ENCODE assay signal across 28 mouse cellular contexts in the genomic region with DNA sequence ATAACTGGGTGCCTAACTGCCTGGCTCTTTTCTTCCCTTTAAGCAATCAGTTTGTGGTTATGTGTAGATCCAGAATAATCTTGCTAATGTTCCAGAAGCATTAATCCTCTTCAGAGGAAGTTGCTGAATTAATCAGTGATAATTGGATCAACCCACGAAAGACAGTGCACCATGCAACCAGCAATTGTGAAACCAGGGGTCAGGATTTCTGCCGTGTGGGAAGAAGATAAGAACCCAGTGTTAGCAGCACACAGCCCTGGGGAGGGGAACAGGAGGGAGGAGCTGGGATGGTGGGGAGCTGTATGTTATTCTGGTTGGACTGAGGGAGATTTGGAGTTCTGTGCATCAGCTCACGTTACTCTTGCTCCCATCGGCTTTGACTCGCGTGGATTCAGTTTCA.
DNase-seq lines count a peak whose midpoint lies in the region; ATAC-seq and TF ChIP-seq lines count a peak whose summit lies in the region.
"Had no signal": no experiment of that assay in that cellular context is flagged by ENCODE, and none has a peak within 500 bp of the region (broad histone marks: within the 10 kb centered on the region; RNA-seq: fewer than 3 reads in every experiment).

No protein-coding gene starts in this region.

- TF ChIP-seq EP300 in MEL (IDR thresholded peaks at IDR 0.05; ENCODE audit: low read depth in 1 of 2, low read length in 2 of 2), result no peak

- no peak overlapping the region for H3K27ac ChIP-seq in midbrain, embryonic 13.5 days
- H3K27ac ChIP-seq in midbrain, embryonic 14.5 days (replicated peaks; ENCODE audit: low read depth, low read length), result no peak overlapping the region
- no peak overlapping the region for H3K27ac ChIP-seq in MEL (ENCODE audit: control insufficient read depth, low read depth, low read length)
- H3K27ac ChIP-seq: embryonic facial prominence, embryonic 13.5 days; gastrocnemius, adult 2 months; heart, adult 2 months; heart, embryonic 10.5 days; heart, embryonic 13.5 days; hindbrain, embryonic 12.5 days; hindbrain, embryonic 15.5 days; intestine, embryonic 15.5 days had no signal

- TF ChIP-seq POLR2A in MEL (IDR thresholded peaks at IDR 0.05; ENCODE audit: control insufficient read depth in 1 of 2, insufficient read depth in 1 of 2, low read depth in 1 of 2, low read length in 2 of 2, poor library complexity in 1 of 2), result no peak

- H3K4me2 ChIP-seq in midbrain, embryonic 13.5 days (replicated peaks), result no peak overlapping the region
- no peak overlapping the region for H3K4me2 ChIP-seq in midbrain, embryonic 14.5 days (ENCODE audit: low read length)
- H3K4me2 ChIP-seq: embryonic facial prominence, embryonic 13.5 days; heart, embryonic 13.5 days; hindbrain, embryonic 12.5 days; hindbrain, embryonic 15.5 days; intestine, embryonic 15.5 days had no signal

- DNase-seq in midbrain, embryonic 14.5 days, result no peak
- DNase-seq in MEL (ENCODE audit: low read depth, low spot score), result peak; percentile 6
- DNase-seq in fat pad, adult 2 months (ENCODE audit: extremely low read depth, low read depth, low spot score), result peak; percentile 31
- no peak for DNase-seq in lung, postnatal 14 days
- no peak for DNase-seq in embryo, embryonic 9.5 days (ENCODE audit: extremely low spot score)
- no peak for DNase-seq in B cell, adult 2 months
- DNase-seq: adrenal gland, adult 8-10 months; adrenal gland, postnatal 25 days; cerebellum, adult 11-12 months; cerebellum, adult 8-10 months; cerebellum, postnatal 10 days; cerebellum, postnatal 36 days; forebrain, postnatal 0 days; gastrocnemius, adult 2 months; gastrocnemius, postnatal 14 days; heart, adult 2 months had no signal

- ATAC-seq in midbrain, embryonic 13.5 days, result 0 out of 2 replicates have a peak, but pooled peaks have one; percentile 40
- ATAC-seq in midbrain, embryonic 14.5 days (ENCODE audit: low FRiP score, low TSS enrichment), result no peak
- peak; percentile 30; the same call in 1 of the 2 replicates for ATAC-seq in megakaryocyte progenitor cell, adult 5-6 weeks (replicated peaks; ENCODE audit: poor library complexity)
- ATAC-seq: activated CD4-positive, CD25-positive, alpha-beta regulatory T cell, adult 4 months; forebrain, embryonic 14.5 days; forebrain, postnatal 0 days; intestine, embryonic 15.5 days had no signal

- H3K4me1 ChIP-seq in midbrain, embryonic 13.5 days (replicated peaks), result no peaks in the 10 kb centered on the region
- no peaks in the 10 kb centered on the region for H3K4me1 ChIP-seq in midbrain, embryonic 14.5 days (ENCODE audit: control insufficient read depth, insufficient read depth, low read length)
- H3K4me1 ChIP-seq in MEL (ENCODE audit: control insufficient read depth in 1 of 2, insufficient read depth in 2 of 2, low read length in 2 of 2), result no peaks in the 10 kb centered on the region
- H3K4me1 ChIP-seq: heart, embryonic 10.5 days; hindbrain, embryonic 12.5 days; hindbrain, embryonic 15.5 days; intestine, embryonic 15.5 days had no signal

- no peak overlapping the region for H3K9ac ChIP-seq in midbrain, embryonic 13.5 days (replicated peaks)
- no peak overlapping the region for H3K9ac ChIP-seq in midbrain, embryonic 14.5 days (replicated peaks; ENCODE audit: low read length)
- H3K9ac ChIP-seq in MEL (ENCODE audit: control insufficient read depth, low read depth, low read length, poor library complexity, severe bottlenecking), result no peak overlapping the region
- H3K9ac ChIP-seq: embryonic facial prominence, embryonic 13.5 days; forebrain, postnatal 0 days; heart, embryonic 13.5 days; hindbrain, embryonic 12.5 days; hindbrain, embryonic 15.5 days; intestine, embryonic 15.5 days had no signal

- no peaks in the 10 kb centered on the region for H3K79me2 ChIP-seq in MEL (ENCODE audit: control insufficient read depth, insufficient read depth, low read length, poor library complexity)

- H3K4me3 ChIP-seq in midbrain, embryonic 13.5 days (replicated peaks), result no peak overlapping the region
- H3K4me3 ChIP-seq in midbrain, embryonic 14.5 days (replicated peaks; ENCODE audit: low read depth, low read length), result no peak overlapping the region
- H3K4me3 ChIP-seq in MEL (ENCODE audit: control insufficient read depth in 1 of 2, insufficient read depth in 1 of 2, low read depth in 2 of 2, low read length in 2 of 2), result no peak overlapping the region
- H3K4me3 ChIP-seq: embryonic facial prominence, embryonic 13.5 days; gastrocnemius, adult 2 months; heart, adult 2 months; heart, embryonic 10.5 days; heart, embryonic 13.5 days; hindbrain, embryonic 12.5 days; hindbrain, embryonic 15.5 days; intestine, embryonic 15.5 days had no signal

- TF ChIP-seq CTCF in MEL (IDR thresholded peaks at IDR 0.05 in 2 of 3, conservative IDR thresholded peaks at IDR 0.05 in 1 of 3; ENCODE audit: control insufficient read depth in 1 of 3, insufficient read depth in 1 of 3, low read depth in 2 of 3, low read length in 3 of 3, poor library complexity in 1 of 3, severe bottlenecking in 1 of 3), result no peak

- no peaks in the 10 kb centered on the region for H3K9me3 ChIP-seq in midbrain, embryonic 13.5 days
- no peaks in the 10 kb centered on the region for H3K9me3 ChIP-seq in midbrain, embryonic 14.5 days (ENCODE audit: control insufficient read depth, low read length)
- no peaks in the 10 kb centered on the region for H3K9me3 ChIP-seq in MEL (replicated peaks; ENCODE audit: insufficient read depth, low read length)
- H3K9me3 ChIP-seq: embryonic facial prominence, embryonic 13.5 days; G1E; heart, embryonic 10.5 days; heart, embryonic 13.5 days; hindbrain, embryonic 12.5 days; hindbrain, embryonic 15.5 days; intestine, embryonic 15.5 days had no signal

- no peaks in the 10 kb centered on the region for H3K36me3 ChIP-seq in midbrain, embryonic 13.5 days
- H3K36me3 ChIP-seq in midbrain, embryonic 14.5 days (ENCODE audit: control insufficient read depth, insufficient read depth, low read length), result no peaks in the 10 kb centered on the region
- no peaks in the 10 kb centered on the region; a peak in 2 of 4 replicates for H3K36me3 ChIP-seq in MEL (ENCODE audit: control insufficient read depth in 1 of 2, insufficient read depth in 2 of 2, low read length in 2 of 2)
- H3K36me3 ChIP-seq: embryonic facial prominence, embryonic 13.5 days; G1E; heart, embryonic 10.5 days; heart, embryonic 13.5 days; hindbrain, embryonic 12.5 days; hindbrain, embryonic 15.5 days; intestine, embryonic 15.5 days had no signal

- H3K27me3 ChIP-seq in midbrain, embryonic 13.5 days, result no peaks in the 10 kb centered on the region
- no peaks in the 10 kb centered on the region for H3K27me3 ChIP-seq in midbrain, embryonic 14.5 days (ENCODE audit: control insufficient read depth, insufficient read depth, low read length)
- H3K27me3 ChIP-seq in MEL (ENCODE audit: control insufficient read depth in 1 of 2, insufficient read depth in 2 of 2, low read length in 2 of 2), result peaks cover 0 to 2% of the 10 kb centered on the region in 2 experiments; a peak in 2 of 4 replicates
- H3K27me3 ChIP-seq: CH12.LX; embryonic facial prominence, embryonic 13.5 days; heart, embryonic 13.5 days; hindbrain, embryonic 12.5 days; hindbrain, embryonic 15.5 days; intestine, embryonic 15.5 days had no signal

- WGBS in midbrain, embryonic 13.5 days, result 62% methylated on average over 6 of the region's 6 CpGs
- 62% methylated on average over 6 of the region's 6 CpGs for WGBS in midbrain, embryonic 14.5 days

- no peak for TF ChIP-seq RAD21 in MEL (IDR thresholded peaks at IDR 0.05; ENCODE audit: low read depth, low read length)

TF ChIP-seq in MEL, 35 proteins besides CTCF, POLR2A, EP300 and RAD21:
- TF ChIP-seq SIN3A (IDR thresholded peaks at IDR 0.05; ENCODE audit: low read length), result no peak
- TF ChIP-seq UBTF (IDR thresholded peaks at IDR 0.05; ENCODE audit: borderline replicate concordance, insufficient read depth, low read depth, low read length), result no peak
- TF ChIP-seq MYC (IDR thresholded peaks at IDR 0.05; ENCODE audit: low read depth, low read length), result no peak
- TF ChIP-seq TCF12 (IDR thresholded peaks at IDR 0.05; ENCODE audit: low read depth, low read length), result no peak
- no peak for TF ChIP-seq ZMIZ1 (IDR thresholded peaks at IDR 0.05; ENCODE audit: low read depth, low read length)
- no peak for TF ChIP-seq RCOR1 (IDR thresholded peaks at IDR 0.05; ENCODE audit: low read depth, low read length)
- TF ChIP-seq JUND (IDR thresholded peaks at IDR 0.05; ENCODE audit: low read depth, low read length), result no peak
- no peak for TF ChIP-seq E2F4 (IDR thresholded peaks at IDR 0.05; ENCODE audit: borderline replicate concordance, low read depth, low read length)
- TF ChIP-seq GATA1 (IDR thresholded peaks at IDR 0.05; ENCODE audit: low read depth, low read length), result no peak
- TF ChIP-seq ELF1 (IDR thresholded peaks at IDR 0.05; ENCODE audit: low read depth, low read length), result no peak
- TF ChIP-seq SMC3 (IDR thresholded peaks at IDR 0.05; ENCODE audit: low read depth, low read length), result no peak
- TF ChIP-seq ZKSCAN1 (IDR thresholded peaks at IDR 0.05; ENCODE audit: low read depth, low read length), result no peak
- no peak for TF ChIP-seq CHD2 (IDR thresholded peaks at IDR 0.05; ENCODE audit: low read length)
- TF ChIP-seq NRF1 (IDR thresholded peaks at IDR 0.05; ENCODE audit: insufficient read depth, low read depth, low read length, poor library complexity, severe bottlenecking), result no peak
- TF ChIP-seq MAZ (IDR thresholded peaks at IDR 0.05; ENCODE audit: low read depth, low read length), result no peak
- TF ChIP-seq MXI1 (IDR thresholded peaks at IDR 0.05; ENCODE audit: low read depth, low read length), result no peak
- TF ChIP-seq NELFE (IDR thresholded peaks at IDR 0.05; ENCODE audit: low read depth, low read length), result no peak
- no peak for TF ChIP-seq TAL1 (IDR thresholded peaks at IDR 0.05; ENCODE audit: low read length)
- TF ChIP-seq MAX (IDR thresholded peaks at IDR 0.05; ENCODE audit: low read length), result no peak

Comparison
In these comparisons a context has a peak if more than half of its experiments do, and no peak if none do; other contexts are left out.
1. DNase-seq: peak in MEL (single experiment) and fat pad, adult 2 months (single experiment); none in midbrain, embryonic 14.5 days (single experiment), lung, postnatal 14 days (single experiment), embryo, embryonic 9.5 days (single experiment) and B cell, adult 2 months (0 of 2).